Mouse (Mus musculus): ENCODE results near the gene Olfr67. TPM values are rescaled to one million over a fixed set of nuclear protein-coding genes. Genes with fewer than 3 reads are reported as not detected.
"Not testable (repeated sequence)": the region's sequence is repeated elsewhere in the genome, so short reads cannot be mapped to it uniquely, and the experiment has no call there.

Gene Olfr67
- total RNA-seq, 2 experiments from 2014 or later, result not detected

- DNase-seq, result not testable (repeated sequence)
These were observed 23.9 kb downstream of the Olfr67 start for GRCm38 (mm10) chr7:103767687-103768086.

GRCm38 (mm10) chr7:103762212-103762611, 29.4 kb downstream of the Olfr67 start:
- DNase-seq, result not testable (repeated sequence)

- no peak for DNase-seq
These were observed 34.4 kb downstream of the Olfr67 start, which contains the start of gene Olfr630 for GRCm38 (mm10) chr7:103757233-103757632. Olfr630 (minus strand) TSS chr7:103757333.

- DNase-seq, result no peak
These were observed 46.8 kb downstream of the Olfr67 start, which contains the start of gene Olfr629 for GRCm38 (mm10) chr7:103744843-103745242. Olfr629 (minus strand) TSS chr7:103744943.

Other genes starting within 250 kb of the Olfr67 start
- gene Olfr612, start 249.1 kb downstream of the Olfr67 start, total RNA-seq (2021), result not detected
- not detected for gene Olfr613, start 243.7 kb downstream of the Olfr67 start, total RNA-seq (2021)
- not detected for gene Olfr615, start 235.7 kb downstream of the Olfr67 start, total RNA-seq (2021)
- not detected for gene Olfr616, start 222.7 kb downstream of the Olfr67 start, total RNA-seq (2021)
- not detected for gene Olfr617, start 218.8 kb downstream of the Olfr67 start, total RNA-seq (2021)
- gene Olfr618, start 201.7 kb downstream of the Olfr67 start, total RNA-seq (2021), result not detected
- not detected for gene Olfr619, start 191.2 kb downstream of the Olfr67 start, total RNA-seq (2021)
- gene Olfr620, start 179.3 kb downstream of the Olfr67 start, total RNA-seq (2021), result not detected
- not detected for gene Olfr622, start 149.1 kb downstream of the Olfr67 start, total RNA-seq (2021)
- gene Olfr623, start 128.1 kb downstream of the Olfr67 start, total RNA-seq (2021), result not detected
- gene Olfr624, start 120.6 kb downstream of the Olfr67 start, total RNA-seq (2021), result not detected
- not detected for gene Olfr625-ps1, start 109.1 kb downstream of the Olfr67 start, total RNA-seq (2021)
- not detected for gene Olfr243, start 77.2 kb downstream of the Olfr67 start, total RNA-seq (2021)
- gene Olfr628, start 61.4 kb downstream of the Olfr67 start, total RNA-seq (2021), result not detected
- not detected for gene Olfr629, start 46.9 kb downstream of the Olfr67 start, total RNA-seq (2021)
- gene Olfr630, start 34.5 kb downstream of the Olfr67 start, total RNA-seq (2021), result not detected
- not detected for gene Olfr69, start 20.2 kb downstream of the Olfr67 start, total RNA-seq (2021)
- not detected for gene Olfr68, start 12.1 kb downstream of the Olfr67 start, total RNA-seq (2021)
- gene Hbb-bt, start 22.2 kb upstream of the Olfr67 start, total RNA-seq (2021), result 1,000 to 10,000 TPM in 1 of 2 experiments, 100 to 1,000 TPM in 1; 541 to 1,864 TPM
- gene Hbb-bs, start 36.3 kb upstream of the Olfr67 start, total RNA-seq (2021), result over 10,000 TPM in 1 of 2 experiments, 1,000 to 10,000 TPM in 1; 4,494 to 12,962 TPM
- not detected for gene Hbb-bh2, start 48.7 kb upstream of the Olfr67 start, total RNA-seq (2021)
- not detected for gene Hbb-bh1, start 51.3 kb upstream of the Olfr67 start, total RNA-seq (2021)
- under 1 TPM in 1 of 2 experiments, not detected in 1; 0.74 TPM for gene Hbb-y, start 61.4 kb upstream of the Olfr67 start, total RNA-seq (2021)
- not detected for gene Olfr66, start 94.4 kb upstream of the Olfr67 start, total RNA-seq (2021)
- not detected for gene Olfr64, start 102.7 kb upstream of the Olfr67 start, total RNA-seq (2021)
- gene Olfr65, start 111.7 kb upstream of the Olfr67 start, total RNA-seq (2021), result not detected
- not detected for gene Olfr631, start 137.0 kb upstream of the Olfr67 start, total RNA-seq (2021)
- gene Olfr632, start 142.5 kb upstream of the Olfr67 start, total RNA-seq (2021), result not detected
- gene Olfr633, start 152.6 kb upstream of the Olfr67 start, total RNA-seq (2021), result not detected
- under 1 TPM in 1 of 2 experiments, not detected in 1; 0.05 TPM for gene Olfr635, start 179.3 kb upstream of the Olfr67 start, total RNA-seq (2021)
- not detected for gene Olfr638, start 206.9 kb upstream of the Olfr67 start, total RNA-seq (2021)
- gene Olfr639, start 225.5 kb upstream of the Olfr67 start, total RNA-seq (2021), result under 1 TPM in 1 of 2 experiments, not detected in 1; 0.05 TPM
- not detected for gene Olfr640, start 233.8 kb upstream of the Olfr67 start, total RNA-seq (2021)
- gene Olfr641, start 243.6 kb upstream of the Olfr67 start, total RNA-seq (2021), result not detected